Mouse (Mus musculus) kidney, adult 9 months (tissue): ENCODE results near the gene Vmn1r160.
"Not testable (repeated sequence)": the region's sequence is repeated elsewhere in the genome, so short reads cannot be mapped to it uniquely, and the experiment has no call there.

ENCODE experiments used
- DNase-seq: peaks from one replicate; pipeline ENCODE4 v3.0.0; 2022

The Vmn1r160 gene

GRCm38 (mm10) chr7:22870924-22871323, at the start of gene Vmn1r160:
Gene Vmn1r160 (plus strand): TSS chr7:22871224.
- DNase-seq = not testable (repeated sequence)

GRCm38 (mm10) chr7:22843505-22843904, 27.5 kb upstream of the Vmn1r160 start, which contains the start of gene Vmn1r159:
Gene Vmn1r159 (minus strand): TSS chr7:22843605.
- not testable (repeated sequence) for DNase-seq
